Mouse (Mus musculus) urinary bladder, postnatal 4 days (tissue): Measurements from ENCODE around the gene Exosc2.
A peak's percentile ranks its signal among the peaks of the same experiment; 100 is the strongest.

Source experiments
- DNase-seq, 2 experiments: peaks; one replicate each; pipeline ENCODE4 v3.0.0; 2021 to 2022; ENCODE audit warnings: low spot score in 2 of 2

The Exosc2 gene

DNA sequence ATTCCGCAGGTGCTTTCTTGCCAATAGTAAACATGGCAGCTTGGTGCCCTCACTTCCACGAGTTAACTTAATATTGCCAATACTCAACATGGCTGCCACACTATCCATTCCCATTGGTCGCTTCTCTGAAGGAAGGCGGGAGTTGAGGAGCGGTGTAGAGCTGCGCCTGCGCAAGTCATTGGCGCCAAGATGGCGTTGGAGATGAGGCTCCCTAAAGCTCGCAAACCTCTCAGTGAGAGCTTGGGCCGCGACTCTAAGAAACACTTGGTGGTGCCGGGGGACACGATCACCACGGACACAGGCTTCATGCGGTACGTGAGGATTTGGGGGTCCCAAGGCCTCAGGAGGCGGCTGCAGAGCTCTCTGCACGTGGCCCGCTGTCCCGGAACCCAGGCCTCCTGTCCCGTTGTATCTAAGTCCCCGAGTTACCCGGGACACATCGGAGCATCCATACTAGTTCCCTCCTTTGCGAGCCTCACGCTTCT is at the start of gene Exosc2:
TSS of gene Exosc2 (plus strand) at position 165 of the 485 bp plus-strand sequence.
- DNase-seq: peak; percentile 88 to 91

DNA sequence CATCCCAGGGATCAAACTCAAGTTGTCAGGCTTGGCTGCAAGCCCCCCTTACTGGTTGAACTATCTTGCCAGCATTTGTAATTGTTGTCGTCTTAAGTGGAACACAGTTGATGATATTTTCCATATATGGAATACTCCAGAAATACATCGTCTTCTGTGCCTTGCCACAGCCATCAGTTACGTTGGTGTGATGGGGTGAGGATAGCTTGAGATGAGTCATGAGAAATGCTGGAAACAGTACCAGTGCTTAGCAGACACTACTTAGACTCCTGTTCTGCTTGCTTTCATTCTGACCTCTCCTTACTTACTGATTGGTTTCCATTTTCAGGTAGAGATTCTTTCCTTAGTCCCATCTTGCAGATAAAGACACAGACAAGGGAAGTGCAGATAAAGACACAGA is 37.0 kb upstream of the Exosc2 start:
- DNase-seq: no peak

DNA sequence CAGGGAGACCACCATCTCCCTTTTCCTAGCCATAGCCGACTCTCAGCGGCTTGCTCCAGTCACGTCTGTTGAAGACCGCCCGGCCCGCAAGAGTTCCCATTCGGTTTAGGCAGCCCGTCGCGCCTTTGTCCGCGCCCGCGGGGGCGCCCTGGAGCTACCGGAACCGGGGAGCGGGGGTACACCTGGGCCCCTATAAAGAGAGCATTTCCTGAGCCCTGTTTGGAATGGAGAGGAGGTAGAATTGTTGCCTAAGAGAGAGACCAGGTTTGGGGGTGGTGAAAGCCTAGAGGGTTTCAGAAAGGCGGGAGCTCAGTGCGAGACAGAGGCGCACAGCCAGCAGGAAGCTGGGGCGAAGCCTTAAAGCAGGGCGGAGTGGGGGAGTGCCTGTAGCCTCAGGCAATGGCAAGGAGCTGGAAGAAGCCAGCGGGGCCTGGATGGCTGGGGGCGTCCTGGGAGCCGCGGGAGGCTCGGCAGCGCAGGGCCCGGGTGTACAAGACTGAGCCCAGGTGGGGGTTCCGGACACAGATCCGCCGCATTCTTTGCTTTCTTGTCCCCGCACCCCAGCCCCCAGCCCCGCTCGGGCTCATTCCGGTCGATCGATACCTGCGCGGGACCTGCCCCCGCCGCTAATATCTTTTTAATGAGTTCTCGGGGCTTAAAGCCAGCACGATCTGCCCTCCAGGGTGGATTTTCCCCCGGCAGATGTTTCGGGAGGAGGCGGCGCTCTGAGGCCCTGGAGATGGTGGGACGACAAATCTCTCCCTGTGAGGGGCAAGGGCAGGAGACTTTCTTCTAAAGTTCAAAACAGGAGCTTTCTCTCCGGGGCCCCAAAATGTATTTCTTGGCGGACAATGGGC is 35.0 kb upstream of the Exosc2 start:
- DNase-seq: no peak

DNA sequence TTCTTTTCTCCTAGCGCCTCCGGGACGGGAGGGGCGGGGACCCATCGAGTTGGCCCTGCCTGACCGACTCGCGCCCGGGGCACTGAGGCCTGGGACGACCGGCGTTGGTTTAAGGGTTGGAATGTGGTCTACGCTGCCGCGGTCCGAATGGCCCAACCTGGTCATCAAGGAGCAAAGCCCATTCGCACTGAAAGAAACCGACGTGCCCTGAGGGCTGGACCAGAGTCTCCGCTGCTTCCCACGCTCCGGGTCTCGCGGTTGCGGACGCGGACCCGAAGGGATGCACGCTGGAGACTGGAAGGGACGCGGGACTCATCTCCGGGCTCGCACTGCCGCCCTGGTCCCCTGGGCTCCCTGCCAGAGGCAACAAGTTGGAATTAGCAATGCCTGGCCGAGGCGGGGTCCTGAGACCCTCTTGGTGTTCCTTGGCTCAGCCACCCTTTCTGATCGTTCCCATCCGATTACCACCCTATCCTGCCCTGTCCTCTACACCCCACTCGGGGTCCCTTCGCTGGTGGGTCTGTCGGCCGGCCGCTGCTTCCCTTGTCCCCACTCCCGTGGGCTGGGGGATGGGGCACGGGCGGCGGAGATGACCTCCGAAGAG is 34.3 kb upstream of the Exosc2 start:
- DNase-seq: no peak

DNA sequence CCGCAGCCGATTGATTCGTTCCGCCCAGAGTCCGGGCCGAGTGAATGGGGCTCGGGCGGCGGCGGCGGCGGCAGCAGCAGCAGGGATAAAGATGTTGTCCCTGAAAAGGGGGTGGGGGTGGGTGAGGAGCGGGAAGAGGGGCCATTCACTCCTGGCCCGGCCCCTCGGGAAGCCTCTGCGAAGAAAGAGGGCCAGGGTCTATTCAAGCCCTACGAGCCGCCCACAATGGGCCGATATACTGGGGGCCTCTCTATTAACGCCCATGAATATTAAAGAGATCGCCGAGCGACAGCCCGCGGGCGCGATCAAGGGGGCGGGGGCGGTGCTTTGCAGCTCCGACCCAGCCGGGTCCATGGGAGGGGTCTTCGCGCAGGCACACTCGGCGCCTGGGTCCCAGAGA is 33.8 kb upstream of the Exosc2 start:
- no peak for DNase-seq

DNA sequence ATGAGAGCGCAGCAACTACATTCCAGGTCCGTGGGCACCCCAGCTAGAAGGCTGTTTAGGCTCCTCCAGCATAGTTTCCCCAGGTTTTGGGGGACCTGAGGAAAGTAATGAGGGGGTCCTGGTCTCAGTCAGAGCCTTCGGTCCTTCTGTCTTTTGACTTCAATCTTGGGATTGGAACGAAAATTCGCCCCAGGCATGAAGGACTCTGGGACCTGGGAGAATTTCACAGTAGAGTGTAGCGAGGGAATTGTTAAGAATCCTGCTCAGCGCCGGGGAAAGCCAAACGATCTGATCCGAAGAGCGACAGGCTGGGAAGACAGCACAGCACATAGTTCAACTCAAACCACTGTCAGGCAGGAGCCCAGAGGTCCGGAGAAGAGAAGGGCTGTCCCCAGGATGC is 33.2 kb upstream of the Exosc2 start:
- DNase-seq: no peak

DNA sequence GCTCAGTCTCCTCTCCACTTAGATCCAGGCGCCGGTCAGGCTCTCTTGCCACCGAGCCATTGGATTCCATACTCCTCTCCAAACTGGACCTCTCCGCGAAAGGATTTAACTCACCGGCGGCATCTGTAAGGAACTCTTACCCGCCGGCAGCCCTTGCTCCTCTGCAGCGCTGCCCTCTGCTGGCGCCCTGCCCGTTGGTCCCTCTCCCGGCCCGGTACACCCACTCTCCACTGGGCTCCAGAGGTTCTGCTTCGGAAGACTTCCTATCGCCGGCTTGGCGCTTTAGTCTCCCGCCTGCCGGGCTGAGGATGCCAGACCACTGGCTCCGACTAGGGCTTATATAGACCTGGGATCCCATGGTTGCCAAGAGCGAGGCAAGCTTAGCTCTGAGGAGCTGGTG is 32.7 kb upstream of the Exosc2 start:
- no peak for DNase-seq

DNA sequence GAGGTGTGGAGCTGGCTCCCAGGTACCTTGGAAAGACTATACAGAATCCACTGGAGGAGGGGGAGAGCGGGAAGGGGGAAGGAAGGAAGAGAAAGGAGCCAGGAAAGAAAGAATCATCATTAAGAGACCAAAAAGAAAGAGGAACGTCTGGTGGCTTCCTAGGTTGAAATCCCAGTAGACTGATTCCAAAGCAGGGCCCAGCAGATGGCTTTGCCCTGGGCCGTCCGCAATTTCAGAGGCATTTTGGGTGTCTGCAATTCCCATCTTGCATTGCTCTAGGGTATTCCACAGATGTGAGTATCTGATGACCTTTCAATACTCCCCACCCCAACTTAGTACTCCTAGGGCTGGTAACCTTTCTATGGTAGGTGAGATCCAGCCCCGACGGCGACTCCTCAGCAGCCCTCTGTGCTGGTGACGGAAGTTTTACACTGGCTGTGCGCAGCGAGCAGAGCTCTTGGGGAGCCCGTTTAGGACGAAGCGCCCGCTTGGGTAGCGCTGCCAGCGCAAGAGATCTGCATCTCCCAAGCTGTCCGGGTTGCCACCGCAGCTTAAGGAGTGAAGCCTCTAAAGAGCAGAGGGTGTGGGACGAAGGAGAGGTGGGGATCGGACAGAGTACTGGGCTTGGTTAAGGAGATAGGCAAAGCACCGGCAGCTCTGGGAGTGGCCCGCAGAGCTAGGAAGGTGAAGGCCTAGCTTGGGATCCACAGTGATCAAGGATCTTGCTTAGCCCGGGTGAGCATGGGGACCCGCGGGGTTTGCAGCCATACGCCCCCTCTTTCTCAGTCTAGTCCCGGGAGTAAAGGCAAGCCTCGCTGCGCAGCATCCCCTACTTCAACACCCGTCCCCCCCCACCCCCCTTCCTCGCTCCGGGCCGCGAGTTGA is 31.7 kb upstream of the Exosc2 start:
- no peak for DNase-seq

DNA sequence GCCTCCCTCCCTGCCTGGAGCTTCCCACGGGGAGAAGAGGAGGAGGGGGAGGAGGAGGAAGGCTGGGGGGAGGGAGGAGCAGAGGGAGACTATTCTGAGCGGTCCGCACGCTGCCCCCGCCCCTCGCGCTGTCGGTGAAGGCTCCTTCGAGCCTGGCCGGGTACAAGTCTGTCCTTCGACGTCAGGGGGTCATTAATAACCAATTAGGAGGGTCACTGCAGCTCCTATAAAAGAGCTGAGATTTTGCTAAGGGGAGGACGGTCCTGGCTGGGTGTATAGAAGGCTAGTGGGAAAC is 31.1 kb upstream of the Exosc2 start:
- no peak for DNase-seq

DNA sequence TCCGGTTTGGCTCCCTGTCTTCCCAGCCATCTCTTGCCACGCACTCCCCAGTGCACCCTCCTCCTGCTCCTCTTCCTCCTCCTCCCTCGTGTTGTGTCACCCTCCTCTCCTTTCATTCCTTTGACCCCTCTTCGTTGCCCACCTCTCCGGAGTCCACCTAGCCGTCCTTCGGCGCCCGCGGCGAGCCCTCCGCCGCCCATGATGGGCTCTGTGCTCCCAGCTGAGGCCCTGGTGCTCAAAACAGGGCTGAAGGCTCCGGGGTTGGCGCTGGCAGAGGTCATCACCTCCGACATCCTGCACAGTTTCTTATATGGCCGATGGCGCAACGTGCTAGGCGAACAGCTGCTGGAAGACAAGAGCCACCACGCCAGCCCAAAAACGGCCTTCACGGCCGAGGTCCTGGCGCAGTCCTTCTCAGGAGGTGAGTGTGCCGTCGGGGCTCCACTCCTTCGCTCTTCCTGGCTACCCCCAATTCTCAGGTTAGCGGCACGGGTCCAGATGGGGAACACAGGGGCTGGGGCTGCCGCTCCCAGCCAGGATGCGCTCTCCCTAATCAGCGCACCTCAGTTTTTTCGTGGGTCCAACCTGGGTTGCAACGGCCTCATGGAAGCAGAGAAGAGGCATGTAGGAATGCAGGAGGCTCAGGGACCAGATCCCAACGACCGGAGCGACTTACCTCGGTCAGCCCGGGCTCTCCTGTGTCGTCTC is 30.5 kb upstream of the Exosc2 start, which contains the start of gene Prdm12:
TSS of gene Prdm12 (plus strand) at position 137 of the 708 bp plus-strand sequence.
- no peak for DNase-seq

DNA sequence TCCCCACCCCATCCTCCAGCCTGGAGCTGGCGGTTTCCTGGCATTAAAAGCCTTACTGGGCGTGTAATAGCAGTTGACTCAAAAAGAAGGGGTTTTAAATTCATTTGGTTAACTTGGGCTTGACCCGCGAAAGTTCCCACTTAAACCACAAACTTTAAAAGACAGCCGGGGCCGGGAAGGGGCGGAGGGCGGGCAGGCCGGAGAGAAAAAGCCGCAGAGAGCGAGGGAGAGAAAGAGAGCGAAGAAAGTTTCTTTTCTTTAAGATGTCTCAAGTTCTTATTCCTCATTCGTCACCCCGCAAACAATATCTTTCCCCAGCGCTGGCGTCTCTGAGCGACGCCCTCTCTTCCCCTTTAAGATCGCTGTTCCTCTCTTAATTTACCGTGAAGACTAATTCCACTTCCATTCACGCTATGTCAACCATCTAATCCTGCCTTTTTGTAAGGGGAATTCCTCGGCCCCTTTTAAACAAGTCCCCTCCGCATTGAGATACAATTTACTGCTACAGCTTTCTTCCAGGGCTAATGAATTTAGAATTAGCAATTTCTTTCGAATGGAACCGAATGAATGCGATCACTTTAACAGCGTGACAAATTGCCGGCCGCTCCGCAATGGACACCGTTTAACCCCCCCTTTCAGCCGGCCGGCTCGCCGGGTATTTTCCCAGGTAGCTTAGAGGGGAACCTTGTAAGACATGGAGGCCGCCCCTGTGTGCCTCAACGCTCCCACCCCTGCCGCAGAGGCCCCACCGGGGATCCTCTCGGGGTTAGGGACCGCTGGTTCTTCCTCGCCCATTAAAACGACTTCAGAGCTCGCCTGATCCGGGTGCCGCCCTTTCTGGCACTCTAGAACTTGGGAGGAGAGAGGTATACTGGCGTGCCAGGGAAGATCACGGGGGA is 29.7 kb upstream of the Exosc2 start:
- no peak for DNase-seq

DNA sequence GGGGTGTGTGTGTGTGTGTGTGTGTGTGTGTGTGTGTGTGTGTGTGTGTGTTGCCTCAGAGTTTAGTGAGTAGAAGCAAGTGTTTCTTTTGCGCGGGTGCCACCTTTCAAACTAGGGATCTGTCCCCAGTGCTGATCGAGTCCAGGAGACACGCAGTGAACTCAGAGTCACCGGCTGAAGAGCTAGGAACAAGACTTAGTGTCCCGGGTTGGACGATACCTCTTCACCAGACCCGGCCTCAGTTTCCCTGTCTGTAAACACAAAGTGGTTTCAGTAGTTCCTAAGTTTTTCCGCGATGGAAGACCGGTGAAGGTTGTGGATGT is 29.0 kb upstream of the Exosc2 start:
- DNase-seq: no peak

DNA sequence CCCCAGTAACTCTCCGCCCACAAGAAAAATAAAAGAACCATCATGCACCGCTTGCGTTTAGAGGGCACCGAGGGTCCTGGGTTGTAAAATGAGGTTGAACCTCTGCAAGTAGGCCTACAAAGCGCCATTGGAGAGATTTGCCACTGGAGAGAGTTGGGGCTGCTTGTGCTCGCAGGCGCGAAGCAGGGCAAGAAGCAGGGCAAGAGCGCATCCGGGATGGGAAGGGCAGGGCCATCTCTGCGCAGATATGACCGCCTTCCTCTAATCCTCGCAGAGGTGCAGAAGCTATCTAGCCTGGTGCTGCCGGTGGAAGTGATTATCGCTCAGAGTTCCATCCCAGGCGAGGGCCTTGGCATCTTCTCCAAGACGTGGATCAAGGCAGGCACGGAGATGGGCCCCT is 28.6 kb upstream of the Exosc2 start:
- DNase-seq: no peak

DNA sequence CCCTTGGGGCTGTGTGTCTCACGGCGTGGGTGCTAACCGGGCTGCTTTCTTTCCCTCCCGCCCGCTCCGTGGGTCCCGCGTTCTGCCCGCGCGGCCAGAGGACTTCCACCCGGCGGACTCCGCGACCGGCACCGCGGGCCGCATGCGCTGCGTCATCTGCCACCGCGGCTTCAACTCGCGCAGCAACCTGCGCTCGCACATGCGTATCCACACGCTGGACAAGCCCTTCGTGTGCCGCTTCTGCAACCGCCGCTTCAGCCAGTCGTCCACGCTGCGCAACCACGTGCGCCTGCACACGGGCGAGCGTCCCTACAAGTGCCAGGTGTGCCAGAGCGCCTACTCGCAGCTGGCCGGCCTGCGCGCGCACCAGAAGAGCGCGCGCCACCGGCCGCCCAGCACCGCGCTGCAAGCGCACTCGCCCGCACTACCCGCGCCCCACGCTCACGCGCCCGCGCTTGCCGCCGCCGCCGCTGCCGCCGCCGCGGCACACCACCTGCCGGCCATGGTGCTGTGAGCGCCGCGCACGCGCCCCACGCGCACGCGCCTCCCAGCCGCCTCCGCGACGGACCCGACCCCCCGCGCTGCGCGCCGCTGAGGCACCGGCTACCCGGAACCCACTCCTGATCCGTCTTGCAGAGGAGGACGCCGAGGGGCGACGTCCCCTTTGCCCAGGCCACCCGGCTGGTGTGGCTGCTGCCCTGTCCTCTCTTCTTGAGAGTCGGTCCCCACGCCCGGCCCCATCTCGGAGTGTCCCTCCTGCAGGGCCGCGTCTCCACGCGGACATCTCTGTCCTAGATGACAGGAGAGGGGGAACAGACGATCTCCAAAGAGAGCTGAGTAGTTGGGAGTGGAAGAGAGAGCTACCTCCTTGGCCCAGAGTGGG is 16.3 kb upstream of the Exosc2 start:
- DNase-seq: no peak

DNA sequence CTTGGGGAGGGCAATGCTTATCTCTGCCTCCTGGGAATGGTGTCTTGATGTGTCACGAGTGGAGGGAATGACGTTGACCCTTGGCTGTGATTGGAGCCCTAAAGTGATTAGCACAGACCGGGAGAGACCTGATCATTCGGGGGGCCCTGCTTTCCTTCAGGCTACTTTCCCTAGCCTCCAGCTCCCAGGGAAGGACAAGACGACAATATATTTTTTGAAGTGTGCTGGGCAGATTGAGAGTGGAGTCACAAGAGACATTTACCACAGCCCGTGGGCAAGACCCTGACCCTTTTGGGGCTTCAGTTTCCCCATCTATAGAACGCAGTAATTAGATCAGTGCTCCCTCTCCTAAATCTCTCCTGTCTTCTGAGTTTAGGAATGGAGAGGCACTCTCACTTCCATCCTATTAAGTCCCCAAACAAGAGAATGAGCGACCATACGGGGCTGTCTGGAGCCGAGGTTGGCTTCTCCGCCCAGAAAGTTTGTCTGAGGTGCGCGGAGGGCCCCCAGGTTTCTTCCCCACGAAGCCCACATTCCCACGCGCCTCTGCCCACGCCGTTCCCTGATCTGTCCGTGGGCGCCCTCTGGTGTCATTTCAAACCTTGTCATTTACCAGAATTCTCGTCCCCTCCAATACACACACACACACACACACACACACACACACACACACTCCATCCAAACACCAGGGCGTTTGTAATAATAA is 15.5 kb upstream of the Exosc2 start:
- no peak for DNase-seq

DNA sequence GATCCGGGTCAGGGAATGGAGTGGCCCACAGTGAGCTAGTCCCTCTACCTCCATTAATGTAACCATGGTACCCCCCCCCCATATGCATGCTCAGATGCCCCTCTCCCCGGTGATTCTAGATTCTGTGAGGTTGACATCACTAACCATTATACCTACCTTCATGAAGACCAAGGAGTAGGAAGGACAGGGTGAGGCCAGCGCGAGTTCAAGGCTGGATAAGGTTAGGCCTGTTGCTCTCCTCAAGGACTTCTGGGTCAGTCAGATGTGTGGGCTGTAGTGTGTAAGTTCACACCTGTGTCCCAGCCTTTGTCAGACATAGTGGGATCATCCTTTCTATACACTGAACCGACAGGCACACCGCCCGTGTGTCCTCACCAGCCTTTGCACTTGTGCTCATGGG is 14.1 kb upstream of the Exosc2 start:
- no peak for DNase-seq

DNA sequence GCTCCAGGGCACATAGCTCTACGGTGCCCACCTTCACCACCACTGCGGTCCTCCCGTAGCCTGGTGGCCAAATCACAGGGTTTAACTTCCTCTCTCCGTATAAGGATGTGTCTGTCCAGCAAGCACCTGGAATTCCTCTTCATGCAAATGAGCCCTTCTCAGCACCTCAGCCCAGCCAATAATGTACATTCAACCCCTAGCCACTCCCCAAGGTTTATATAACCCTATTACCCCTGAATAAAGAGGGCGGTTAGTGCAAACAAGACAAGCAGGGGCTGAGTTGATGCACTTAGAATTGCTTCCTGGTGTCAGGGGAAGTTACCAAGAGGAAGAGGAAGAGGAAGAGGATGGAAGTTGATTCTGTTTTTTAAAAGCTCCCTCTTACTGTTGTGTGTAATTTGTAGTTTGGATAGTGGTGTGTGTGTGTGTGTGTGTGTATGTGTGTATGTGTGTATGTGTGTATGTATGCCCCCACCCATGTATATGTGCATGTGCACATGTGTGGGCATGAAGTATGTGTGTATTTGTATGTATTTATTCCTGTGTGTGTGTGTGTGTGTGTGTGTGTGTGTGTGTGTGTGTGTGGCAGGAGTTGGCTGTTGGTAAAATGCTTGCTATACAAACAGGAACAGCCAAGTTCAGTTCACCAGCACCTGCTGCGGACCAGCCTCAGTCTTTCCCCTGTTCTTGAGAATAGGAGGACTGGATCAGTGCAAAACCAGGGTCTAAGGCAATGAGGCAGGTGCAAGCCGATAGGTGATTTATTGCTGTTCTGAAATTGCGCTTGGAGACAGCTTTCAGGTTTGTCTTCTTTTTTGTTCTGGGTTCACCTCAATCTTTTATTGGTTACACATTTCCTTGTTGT is 7.3 kb upstream of the Exosc2 start:
- no peak for DNase-seq

DNA sequence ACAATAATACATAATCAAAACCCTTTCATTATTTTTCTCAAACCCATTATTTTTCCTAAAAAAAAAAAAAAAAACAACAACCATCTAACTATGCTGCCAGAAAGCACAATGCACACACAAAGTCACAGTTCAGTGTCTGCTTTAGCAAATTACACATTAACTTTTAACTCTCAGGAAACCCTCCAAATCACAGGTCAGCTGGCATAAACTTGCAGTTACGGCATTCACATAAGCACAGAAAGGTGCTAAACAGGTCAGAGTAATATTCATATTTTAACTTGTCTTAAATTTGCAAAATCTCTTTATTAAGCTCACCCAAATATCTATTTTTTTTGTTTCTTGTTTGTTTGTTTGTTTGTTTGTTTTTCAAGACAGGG is 6.7 kb upstream of the Exosc2 start:
- no peak for DNase-seq
